Mouse (Mus musculus) Muller cell, postnatal 12 days (primary cell): ENCODE results near the gene Zfp11.

ENCODE experiments used
- DNase-seq: peaks from one replicate; pipeline ENCODE4 v3.0.0-alpha.2; 2015; ENCODE audit errors: inconsistent ontology term

Zfp11 gene

DNA sequence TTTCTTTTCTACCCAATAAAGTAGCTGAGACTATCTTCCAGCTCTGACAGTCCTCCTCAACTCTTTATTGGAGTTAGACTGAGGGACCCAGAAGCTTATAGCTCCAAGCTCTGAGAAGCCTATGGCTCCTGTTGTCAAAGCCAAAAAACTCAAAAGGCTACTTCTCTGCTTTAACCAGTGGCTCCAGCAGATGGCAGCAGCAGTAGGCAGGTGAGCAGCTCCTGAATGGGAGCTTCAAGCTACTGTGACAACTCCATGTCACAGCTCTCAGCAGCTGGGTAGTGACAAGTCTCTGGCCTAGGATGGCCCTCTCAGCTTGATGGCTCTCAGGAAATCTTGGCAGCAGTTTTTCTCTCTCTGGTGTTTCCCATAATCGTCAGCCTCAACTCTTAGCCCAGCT, 58.8 kb downstream of the Zfp11 start:
- peak; percentile 55 for DNase-seq

DNA sequence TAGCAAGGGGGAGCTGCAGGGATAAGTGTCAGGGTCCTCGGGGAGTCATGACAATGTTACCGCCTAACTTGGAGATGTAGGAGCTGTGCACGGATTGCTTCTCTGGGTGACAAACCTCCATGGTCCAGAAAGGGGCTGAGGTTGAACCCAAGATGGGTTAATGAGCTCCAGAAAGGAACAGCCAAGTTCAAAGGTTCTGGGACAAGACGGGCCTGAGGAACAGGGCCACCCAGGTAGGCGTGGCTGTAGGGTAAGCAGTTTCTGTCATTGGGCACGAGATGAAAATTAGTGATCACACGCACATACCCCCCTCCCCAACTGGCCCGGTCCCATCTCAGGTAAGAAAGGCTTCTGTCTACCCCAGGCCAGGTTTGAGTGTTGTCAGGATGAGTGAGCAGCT, 62.4 kb downstream of the Zfp11 start:
- no peak for DNase-seq
